Mouse (Mus musculus) cerebellum, adult 9-10 months (tissue): ENCODE data around the gene Nol6.

Experiments
- DNase-seq: peaks from one replicate; pipeline ENCODE4 v3.0.0; 2022

Gene Nol6

GRCm38 (mm10) chr4:41078726-41079125 is 45.5 kb downstream of the Nol6 start:
- DNase-seq, result no peak

GRCm38 (mm10) chr4:41074461-41074860 is 49.8 kb downstream of the Nol6 start:
- no peak for DNase-seq

- DNase-seq, result no peak
Observed at GRCm38 (mm10) chr4:41073008-41073817, 51.0 kb downstream of the Nol6 start.

GRCm38 (mm10) chr4:41071500-41072429 is 52.5 kb downstream of the Nol6 start:
- peak; percentile 28 for DNase-seq

GRCm38 (mm10) chr4:41065196-41065595 is 59.1 kb downstream of the Nol6 start:
- DNase-seq, result no peak
